Mouse (Mus musculus) c-Kit-positive CD71-positive TER-119-positive erythroid progenitor cells, embryonic 14.5 days (primary cell): ENCODE data around the gene Fibp.
A peak's percentile ranks its signal among the peaks of the same experiment; 100 is the strongest.

Experiments
- DNase-seq: peaks from one replicate; pipeline ENCODE4 v3.0.0-alpha.2; 2013; ENCODE audit warnings: low spot score

The Fibp gene

GRCm38 (mm10) chr19:5460465-5460911, at the start of gene Fibp:
TSS of gene Fibp (plus strand) at chr19:5460615.
- peak; percentile 78 for DNase-seq

GRCm38 (mm10) chr19:5410641-5411040, 49.8 kb upstream of the Fibp start:
- DNase-seq, result no peak

DNA sequence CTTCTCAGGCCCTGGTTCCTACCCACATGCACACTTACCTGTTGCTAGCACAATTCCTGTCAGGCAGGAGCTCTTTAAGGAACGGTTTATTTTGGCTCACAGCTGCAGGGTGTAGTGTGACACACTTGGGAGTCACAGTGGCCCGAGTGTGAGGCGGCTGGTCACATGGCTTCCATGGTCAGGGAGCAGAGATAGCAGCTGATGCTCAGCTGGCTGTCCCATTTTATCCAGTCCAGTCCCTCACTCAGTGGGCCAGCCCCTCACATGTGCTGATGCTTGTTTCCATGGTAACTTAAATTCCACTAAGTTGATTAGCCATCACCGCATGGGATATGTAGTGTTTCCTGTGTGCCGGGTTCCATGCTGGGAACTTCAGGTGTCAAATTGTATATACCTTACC, 48.5 kb upstream of the Fibp start:
- DNase-seq, result no peak

GRCm38 (mm10) chr19:5413840-5414239, 46.6 kb upstream of the Fibp start:
- no peak for DNase-seq

- DNase-seq, result no peak
Observed at GRCm38 (mm10) chr19:5414534-5414957, 45.9 kb upstream of the Fibp start.

DNA sequence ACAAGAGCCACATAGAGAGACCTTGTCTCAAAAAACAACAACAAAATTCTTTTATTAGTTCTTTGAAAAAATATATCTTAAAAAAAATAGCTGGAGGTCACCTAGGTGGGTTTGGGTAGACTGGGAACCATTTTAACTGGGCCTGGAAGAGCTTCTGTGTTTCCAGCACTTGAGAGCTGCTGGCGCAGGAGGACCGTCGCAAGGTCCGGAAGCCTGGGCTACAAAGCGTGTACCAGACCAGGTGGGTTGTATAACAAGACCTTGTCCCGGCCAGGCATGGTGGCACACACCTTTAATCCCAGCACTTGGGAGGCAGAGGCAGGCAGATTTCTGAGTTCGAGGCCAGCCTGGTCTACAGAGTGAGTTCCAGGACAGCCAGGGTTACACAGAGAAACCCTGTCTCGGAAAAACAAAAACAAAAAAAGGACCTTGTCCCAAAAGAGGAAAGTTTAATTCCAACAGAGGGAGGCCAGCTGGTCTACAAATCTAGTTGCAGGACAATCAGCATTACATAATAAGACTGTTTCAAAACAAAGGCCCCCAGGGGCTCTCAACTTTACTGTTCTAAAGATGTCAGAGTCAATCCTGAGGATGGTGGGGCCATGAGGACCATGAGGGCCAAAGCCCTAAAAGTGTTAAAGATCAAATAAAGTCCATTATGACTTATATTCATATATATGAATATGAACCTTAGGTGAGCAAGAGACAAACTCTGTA, 41.5 kb upstream of the Fibp start:
- no peak for DNase-seq

- DNase-seq, result no peak
Observed at GRCm38 (mm10) chr19:5419630-5420029, 40.8 kb upstream of the Fibp start.

- DNase-seq, result no peak
Observed at GRCm38 (mm10) chr19:5420579-5420978, 39.8 kb upstream of the Fibp start.

DNA sequence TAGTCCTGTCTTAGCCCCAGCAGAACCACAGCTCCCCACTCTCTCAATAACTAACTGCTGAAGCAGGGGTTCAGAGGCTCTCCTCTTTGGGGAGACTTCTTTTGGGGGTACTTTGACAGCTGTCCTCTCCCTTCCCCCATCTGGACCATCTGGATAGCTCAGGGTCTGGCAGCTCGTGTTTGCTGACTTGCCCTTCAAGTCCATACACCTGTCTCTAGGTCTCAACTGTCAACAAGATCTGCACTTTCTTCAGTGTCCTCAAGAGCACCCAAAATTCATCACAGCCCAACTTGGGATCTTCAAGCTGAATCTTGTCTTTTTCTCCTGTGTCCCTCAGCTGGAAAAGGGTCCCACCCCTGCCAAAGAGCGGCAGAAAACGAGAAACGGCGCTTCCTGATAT, 38.6 kb upstream of the Fibp start:
- DNase-seq, result no peak

GRCm38 (mm10) chr19:5422267-5422666, 38.1 kb upstream of the Fibp start:
- DNase-seq, result no peak

DNA sequence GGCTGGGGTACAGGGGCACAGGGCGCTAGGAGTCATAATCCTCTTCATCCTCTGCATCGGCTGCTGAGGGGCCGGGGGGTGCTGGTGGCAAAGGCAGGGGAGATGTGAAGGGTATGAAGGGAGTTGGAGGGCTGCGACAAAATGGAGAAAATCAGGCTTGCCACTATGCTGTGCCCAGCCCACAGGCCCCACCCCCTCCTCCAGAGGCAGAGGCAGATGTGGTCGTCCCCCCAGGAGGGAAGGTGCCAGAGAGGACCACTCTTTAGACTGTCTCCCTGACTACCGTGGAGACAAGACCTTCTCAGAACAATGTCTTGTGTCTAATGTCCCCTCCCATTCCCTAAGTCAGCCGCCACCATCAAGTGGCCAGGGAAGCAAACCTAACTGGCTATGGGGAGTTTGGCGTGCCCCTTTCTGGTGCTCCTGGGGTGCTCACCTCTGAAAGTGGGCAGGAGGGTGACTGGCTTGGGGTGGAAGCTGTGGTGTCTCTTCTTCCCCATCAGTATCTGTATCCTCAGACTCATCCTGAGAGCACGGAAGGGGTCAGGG, 37.4 kb upstream of the Fibp start:
- no peak for DNase-seq

GRCm38 (mm10) chr19:5423561-5423960, 36.9 kb upstream of the Fibp start:
- DNase-seq, result no peak

- DNase-seq, result peak; percentile 37
Observed at GRCm38 (mm10) chr19:5424092-5424781, 36.2 kb upstream of the Fibp start.

GRCm38 (mm10) chr19:5424782-5425741, 35.4 kb upstream of the Fibp start, which contains the start of the genes Drap1 and AI837181:
TSS of gene Drap1 (minus strand) at chr19:5424979.
TSS of gene AI837181 (plus strand) at chr19:5425144.
- DNase-seq, result peak; percentile 95

- no peak for DNase-seq
Observed at GRCm38 (mm10) chr19:5425906-5426565, 34.4 kb upstream of the Fibp start.

DNA sequence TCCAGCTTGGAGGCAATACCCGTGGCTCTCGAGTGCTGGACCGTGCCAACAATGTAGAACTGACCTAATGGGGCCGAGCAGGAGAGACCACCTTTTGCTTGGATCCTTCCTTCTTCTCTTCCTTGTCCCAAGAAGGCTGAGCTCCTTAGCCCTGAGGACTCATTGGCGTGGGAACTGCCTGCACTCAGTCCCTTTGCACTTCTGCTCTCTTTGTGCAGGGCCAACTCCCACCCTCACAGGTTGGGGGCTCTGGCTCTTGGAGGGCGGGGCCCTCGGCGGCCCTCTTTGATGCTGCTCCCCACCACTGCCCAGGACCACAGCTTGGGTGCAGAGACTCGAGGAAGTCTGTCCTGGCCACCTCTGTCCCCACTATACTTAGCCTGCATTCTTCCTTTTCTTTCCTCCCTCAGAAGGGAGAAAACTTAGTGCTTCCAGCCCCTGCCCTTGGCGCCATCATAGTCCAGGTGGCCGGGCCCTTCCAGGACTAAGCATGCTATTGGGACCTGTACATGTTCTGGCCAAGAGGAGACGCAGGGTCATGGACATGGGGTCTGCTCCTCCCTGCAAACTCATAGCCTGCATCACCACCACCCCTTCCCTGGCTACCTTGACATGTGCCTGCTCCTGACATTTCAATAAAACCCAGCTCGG, 33.6 kb upstream of the Fibp start:
- no peak for DNase-seq

DNA sequence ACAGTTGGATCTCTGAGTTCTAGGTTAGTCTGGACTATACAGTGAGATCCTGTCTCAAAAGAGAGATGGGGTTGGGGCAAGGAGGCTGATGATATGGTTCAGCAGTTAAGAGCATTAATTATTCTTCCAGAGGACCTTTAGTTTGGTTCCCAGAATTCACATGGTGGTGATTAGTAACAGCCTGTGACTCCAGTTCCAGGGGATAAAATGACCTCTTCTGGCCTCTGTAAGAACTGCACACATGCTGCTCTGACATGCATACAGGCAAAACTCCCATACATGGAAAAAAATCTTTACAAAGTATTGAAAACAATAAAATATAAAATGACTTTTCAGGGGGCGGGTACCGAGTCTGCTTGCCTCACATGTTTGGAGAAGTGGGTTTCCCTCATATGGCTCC, 32.3 kb upstream of the Fibp start:
- peak; percentile 37 for DNase-seq

GRCm38 (mm10) chr19:5429219-5429618, 31.2 kb upstream of the Fibp start:
- no peak for DNase-seq

GRCm38 (mm10) chr19:5429806-5430205, 30.6 kb upstream of the Fibp start:
- DNase-seq, result no peak

GRCm38 (mm10) chr19:5430408-5430807, 30.0 kb upstream of the Fibp start:
- DNase-seq, result no peak

DNA sequence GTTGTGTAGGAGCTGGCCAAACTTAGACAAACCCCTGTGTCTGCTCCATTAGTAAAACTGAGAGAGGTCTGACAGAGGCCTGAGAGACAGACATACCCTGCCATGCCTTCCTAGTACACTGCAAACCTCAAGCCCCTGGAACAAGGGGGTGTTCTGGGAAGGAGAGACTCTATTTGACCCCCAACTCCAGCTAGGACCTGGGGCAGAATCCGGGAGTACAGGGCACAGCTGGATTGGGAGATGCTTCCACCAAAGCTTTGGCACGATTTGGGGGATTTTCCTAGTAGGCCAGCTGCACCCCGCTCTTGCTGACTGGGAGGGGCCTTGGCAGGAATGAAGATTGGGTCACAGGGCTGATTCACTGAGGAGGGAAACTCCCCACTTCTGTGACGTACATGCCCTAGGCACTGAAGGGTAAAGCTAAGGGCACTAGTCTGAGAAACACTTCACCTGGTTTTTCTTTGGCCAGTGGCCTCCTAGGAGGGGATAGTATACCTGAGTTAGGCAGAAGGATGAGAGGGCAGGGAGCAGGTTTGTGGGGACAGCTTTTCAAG, 28.4 kb upstream of the Fibp start:
- no peak for DNase-seq
